Mouse (Mus musculus) testis, postnatal 10 days (tissue): ENCODE results near the gene Auts2.

Experiments
- DNase-seq: peaks from one replicate; pipeline ENCODE4 v3.0.0; 2021; ENCODE audit warnings: low spot score

The Auts2 gene

GRCm38 (mm10) chr5:132448401-132449066, 94.6 kb downstream of the Auts2 start:
- DNase-seq, result no peak

GRCm38 (mm10) chr5:132445213-132445954, 97.8 kb downstream of the Auts2 start:
- no peak for DNase-seq

GRCm38 (mm10) chr5:132442948-132443347, 100.2 kb downstream of the Auts2 start:
- no peak for DNase-seq

- no peak for DNase-seq
Measured at GRCm38 (mm10) chr5:132438414-132438813, 104.7 kb downstream of the Auts2 start.

GRCm38 (mm10) chr5:132437994-132438393, 105.2 kb downstream of the Auts2 start:
- no peak for DNase-seq

- no peak for DNase-seq
Measured at GRCm38 (mm10) chr5:132437478-132437877, 105.7 kb downstream of the Auts2 start.

- DNase-seq, result no peak
Measured at GRCm38 (mm10) chr5:132436901-132437300, 106.2 kb downstream of the Auts2 start.

GRCm38 (mm10) chr5:132436473-132436872, 106.7 kb downstream of the Auts2 start:
- DNase-seq, result no peak

- DNase-seq, result no peak
Measured at GRCm38 (mm10) chr5:132435401-132435800, 107.7 kb downstream of the Auts2 start.

- no peak for DNase-seq
Measured at GRCm38 (mm10) chr5:132433377-132434115, 109.6 kb downstream of the Auts2 start.

- DNase-seq, result no peak
Measured at GRCm38 (mm10) chr5:132429363-132429762, 113.8 kb downstream of the Auts2 start.

- no peak for DNase-seq
Measured at GRCm38 (mm10) chr5:132426342-132426741, 116.8 kb downstream of the Auts2 start.

- no peak for DNase-seq
Measured at GRCm38 (mm10) chr5:132425792-132426309, 117.3 kb downstream of the Auts2 start.

- no peak for DNase-seq
Measured at GRCm38 (mm10) chr5:132410338-132410852, 132.7 kb downstream of the Auts2 start.

- no peak for DNase-seq
Measured at GRCm38 (mm10) chr5:132408892-132409575, 134.1 kb downstream of the Auts2 start.

GRCm38 (mm10) chr5:132400556-132400955, 142.6 kb downstream of the Auts2 start:
- no peak for DNase-seq

GRCm38 (mm10) chr5:132399486-132399885, 143.7 kb downstream of the Auts2 start:
- DNase-seq, result no peak

GRCm38 (mm10) chr5:132395922-132396321, 147.2 kb downstream of the Auts2 start:
- no peak for DNase-seq

- no peak for DNase-seq
Measured at GRCm38 (mm10) chr5:132394800-132395575, 148.2 kb downstream of the Auts2 start.

- DNase-seq, result no peak
Measured at GRCm38 (mm10) chr5:132391831-132392763, 151.0 kb downstream of the Auts2 start.
